Mouse (Mus musculus) stomach, postnatal 0 days (tissue): Measurements from ENCODE around the gene Idua. TPM values are rescaled to one million over a fixed set of nuclear protein-coding genes. Genes with fewer than 3 reads are reported as not detected.

Experiments
- ATAC-seq: fragments of 200-750 bp; cut with Nextera tagmentation; 2 replicates; pipeline ENCODE4 v1.8.0; 2017; ENCODE audit not compliant: low FRiP score, low TSS enrichment
- DNase-seq: peaks from one replicate; pipeline ENCODE4 v3.0.0-alpha.2; 2016; ENCODE audit warnings: low spot score
- H3K27ac ChIP-seq: fragments of 300-500 bp; sonication (generic); replicated peaks from 2 replicates; pipeline ENCODE4 v1.5.1; 2014; ENCODE audit warnings: mild to moderate bottlenecking, control low read depth
- H3K27me3 ChIP-seq: fragments of 300-500 bp; sonication (generic); 2 replicates; pipeline ENCODE4 v1.6.1; 2014; ENCODE audit warnings: low read length; ENCODE audit not compliant: control insufficient read depth, insufficient read depth
- H3K36me3 ChIP-seq: fragments of 300-500 bp; sonication (generic); 2 replicates; pipeline ENCODE4 v1.6.1; 2014; ENCODE audit warnings: low read length, mixed read lengths; ENCODE audit not compliant: control insufficient read depth, insufficient read depth
- H3K4me1 ChIP-seq: fragments of 300-500 bp; sonication (generic); replicated peaks from 2 replicates; pipeline ENCODE4 v1.6.1; 2014; ENCODE audit warnings: antibody characterized with exemption; ENCODE audit not compliant: control insufficient read depth, insufficient read depth
- H3K4me2 ChIP-seq: fragments of 300-500 bp; sonication (generic); replicated peaks from 2 replicates; pipeline ENCODE4 v1.6.1; 2014; ENCODE audit warnings: low read depth, mild to moderate bottlenecking, control low read depth, moderate library complexity
- H3K4me3 ChIP-seq: fragments of 300-500 bp; sonication (generic); 2 replicates; pipeline ENCODE4 v1.5.1; 2014; ENCODE audit warnings: low read depth, low read length, control low read depth
- H3K9ac ChIP-seq: fragments of 300-500 bp; sonication (generic); 2 replicates; pipeline ENCODE4 v1.6.1; 2014; ENCODE audit warnings: mild to moderate bottlenecking, low read length, control low read depth, mixed read lengths
- H3K9me3 ChIP-seq: fragments of 300-500 bp; sonication (generic); 2 replicates; pipeline ENCODE4 v1.6.1; 2016; ENCODE audit warnings: low read length; ENCODE audit not compliant: control insufficient read depth
- CTCF ChIP-seq: IDR thresholded peaks from 2 replicates; pipeline ENCODE4 v1.5.1; 2016; ENCODE audit warnings: antibody characterized with exemption, low read depth, mild to moderate bottlenecking, moderate library complexity
- EP300 ChIP-seq: optimal IDR thresholded peaks from 2 replicates; pipeline ENCODE3; 2016; ENCODE audit warnings: antibody characterized with exemption
- WGBS: fragments of 180-500 bp; shearing (Covaris S2); extraction: QIAGEN DNeasy Blood & Tissue Kit; methylation state at CpG from one replicate; pipeline ENCODE4 v1.1.7; 2014; 5-methylcytosine and 5-hydroxymethylcytosine counted together
- polyA plus RNA-seq: library from polyadenylated mRNA; unstranded; fragments of >200 nt; fragmentation: Nextera tagmentation; extraction: Ambion mirVana; gene quantifications from 2 replicates; pipeline ENCODE4 v1.2.1, GENCODE M21; 2015

The Idua gene
- polyA plus RNA-seq, 1 experiment from 2014 or later, result 5.3 TPM

DNA sequence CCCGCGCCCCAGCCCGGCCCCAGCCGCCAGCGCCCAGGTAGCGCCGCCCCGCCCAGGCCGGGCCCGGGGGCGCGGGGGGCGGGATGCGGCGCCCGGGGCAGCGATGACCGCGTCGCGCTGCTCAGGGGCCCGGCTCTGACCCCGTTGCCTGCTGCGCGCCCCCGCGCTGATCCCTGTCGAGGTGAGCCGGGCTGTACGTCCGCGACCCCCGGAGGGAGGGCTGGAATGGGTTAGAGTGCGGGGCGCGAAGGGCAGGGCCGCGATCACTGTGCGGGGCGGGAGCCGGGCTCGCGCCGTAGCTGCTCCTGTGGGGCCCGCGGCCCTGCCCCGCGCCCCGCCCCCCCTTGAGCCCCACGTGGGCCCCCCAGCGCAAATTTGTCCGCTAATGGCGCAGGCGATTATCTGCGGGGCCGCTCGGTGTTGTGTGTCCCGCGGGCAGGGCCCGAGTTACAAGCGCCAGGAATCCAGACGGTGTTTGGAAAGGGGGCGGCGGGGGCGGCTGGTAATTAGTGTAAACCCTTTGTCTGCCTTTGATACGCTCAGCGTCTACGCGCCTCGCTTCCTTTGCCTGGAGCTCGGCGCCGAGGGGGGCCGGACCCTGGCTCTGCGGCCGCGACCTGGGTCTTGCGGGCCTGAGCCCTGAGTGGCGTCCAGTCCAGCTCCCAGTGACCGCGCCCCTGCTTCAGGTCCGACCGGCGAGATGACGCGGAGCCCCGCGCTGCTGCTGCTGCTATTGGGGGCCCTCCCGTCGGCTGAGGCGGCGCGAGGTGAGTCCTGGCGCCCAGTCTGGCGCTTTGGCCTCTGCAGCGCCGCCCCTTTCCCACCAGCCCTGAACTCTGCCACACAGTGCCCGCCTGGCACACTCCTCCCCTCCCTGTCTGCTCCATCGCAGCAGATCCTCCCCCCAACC is 34.5 kb downstream of the Idua start:
- DNase-seq, result peak; percentile 78
- TF ChIP-seq CTCF (no peak), EP300 (no peak)
- WGBS, result under 1% methylated on average over 67 of the region's 99 CpGs
- Histone ChIP-seq H3K4me3 (peak overlapping the region; percentile 65), H3K9me3 (no peaks in the 10 kb centered on the region), H3K4me2 (peak overlapping the region; percentile 89), H3K27ac (peak overlapping the region; percentile 80), H3K36me3 (no peaks in the 10 kb centered on the region), H3K27me3 (no peaks in the 10 kb centered on the region), H3K4me1 (no peaks in the 10 kb centered on the region; the same call in 1 of the 2 replicates), H3K9ac (peak overlapping the region; percentile 77)
- peak; percentile 46 for ATAC-seq

DNA sequence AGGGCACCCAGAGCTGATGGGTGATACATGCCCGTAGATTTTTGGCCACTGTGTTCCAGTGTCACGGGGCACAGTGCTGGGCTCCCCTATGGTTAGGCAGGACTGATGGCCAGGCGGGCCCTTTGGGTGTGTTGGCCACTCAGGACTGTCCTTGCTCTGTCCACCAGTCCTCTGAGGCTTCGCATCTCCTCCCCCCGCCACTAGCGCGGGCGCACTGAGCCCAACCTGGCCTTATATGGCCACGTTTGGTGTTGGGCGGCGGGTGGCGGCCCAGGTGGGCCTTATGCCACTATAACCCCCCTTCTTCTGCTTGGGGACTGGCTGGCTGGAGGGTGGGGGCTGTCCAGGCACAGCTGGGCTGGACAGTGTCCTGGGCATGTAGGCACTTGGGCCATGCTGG is 35.7 kb downstream of the Idua start:
- Histone ChIP-seq H3K36me3 (no peaks in the 10 kb centered on the region), H3K9ac (no peak overlapping the region), H3K9me3 (no peaks in the 10 kb centered on the region), H3K4me2 (peak overlapping the region; percentile 89; the same call in 1 of the 2 replicates), H3K4me1 (no peaks in the 10 kb centered on the region; the same call in 1 of the 2 replicates), H3K27ac (no peak overlapping the region), H3K4me3 (no peak overlapping the region), H3K27me3 (no peaks in the 10 kb centered on the region)
- 91% methylated on average over 12 of the region's 12 CpGs for WGBS
- no peak for ATAC-seq
- DNase-seq, result no peak
- no peak for TF ChIP-seq CTCF
- no peak for TF ChIP-seq EP300

DNA sequence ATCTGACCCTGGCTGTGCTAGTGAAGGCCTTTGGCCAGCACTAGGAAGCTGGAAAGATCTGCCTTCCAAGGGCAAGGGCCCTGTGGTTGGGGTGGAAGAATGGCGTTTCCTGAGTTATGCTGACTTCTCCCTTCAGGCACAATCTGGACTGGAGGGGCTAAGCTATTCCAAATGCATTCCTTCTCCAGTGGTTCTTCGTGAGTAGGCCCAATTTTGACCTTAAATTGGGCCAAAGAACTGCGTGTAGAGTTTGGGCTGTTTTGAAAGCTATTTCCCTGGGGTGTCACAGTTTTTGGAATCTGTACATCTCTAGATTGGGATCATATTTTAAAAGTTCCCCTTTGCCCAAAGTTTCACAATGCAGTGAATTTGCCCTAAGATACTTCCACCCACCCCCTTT is 36.4 kb downstream of the Idua start:
- DNase-seq, result no peak
- H3K9ac ChIP-seq, result 0 out of 2 replicates have a peak overlapping the region, but pooled peaks have one; percentile 4
- WGBS, result 74% methylated on average over 3 of the region's 3 CpGs
- no peaks in the 10 kb centered on the region for H3K36me3 ChIP-seq
- TF ChIP-seq CTCF (no peak), EP300 (no peak)
- no peaks in the 10 kb centered on the region; the same call in 1 of the 2 replicates for H3K4me1 ChIP-seq
- peak overlapping the region; percentile 69; the same call in 1 of the 2 replicates for H3K27ac ChIP-seq
- no peaks in the 10 kb centered on the region for H3K27me3 ChIP-seq
- no peaks in the 10 kb centered on the region for H3K9me3 ChIP-seq
- no peak for ATAC-seq
- H3K4me3 ChIP-seq, result no peak overlapping the region
- H3K4me2 ChIP-seq, result no peak overlapping the region

DNA sequence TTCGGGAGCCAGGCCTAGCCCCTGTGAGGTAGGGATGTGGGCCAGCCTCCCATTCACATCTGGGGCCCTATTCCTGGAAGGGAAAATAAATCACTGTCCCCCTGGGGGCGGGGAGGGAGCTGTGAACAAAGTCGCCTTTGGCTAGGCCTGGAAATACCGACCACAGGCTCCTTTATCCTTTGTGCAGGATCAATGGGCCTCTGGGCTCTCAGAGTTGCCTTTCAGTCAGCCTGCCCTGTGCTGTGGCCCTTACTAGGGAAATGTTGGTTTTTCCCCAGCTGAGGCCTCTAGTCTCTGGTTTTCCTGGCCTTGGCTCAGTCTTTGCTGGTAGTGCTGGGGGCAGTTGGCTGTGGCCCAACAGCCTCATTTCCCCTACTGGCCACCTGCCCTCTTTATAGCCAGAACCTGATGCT is 37.2 kb downstream of the Idua start:
- DNase-seq, result no peak
- Histone ChIP-seq H3K27ac (peak overlapping the region; percentile 69), H3K4me3 (no peak overlapping the region), H3K4me1 (no peaks in the 10 kb centered on the region; the same call in 1 of the 2 replicates), H3K9me3 (no peaks in the 10 kb centered on the region), H3K4me2 (no peak overlapping the region), H3K9ac (peak overlapping the region; percentile 41; the same call in 1 of the 2 replicates), H3K36me3 (no peaks in the 10 kb centered on the region), H3K27me3 (no peaks in the 10 kb centered on the region)
- no peak for TF ChIP-seq EP300
- no peak for TF ChIP-seq CTCF
- WGBS, result 38% methylated on average over 4 of the region's 4 CpGs
- no peak for ATAC-seq

DNA sequence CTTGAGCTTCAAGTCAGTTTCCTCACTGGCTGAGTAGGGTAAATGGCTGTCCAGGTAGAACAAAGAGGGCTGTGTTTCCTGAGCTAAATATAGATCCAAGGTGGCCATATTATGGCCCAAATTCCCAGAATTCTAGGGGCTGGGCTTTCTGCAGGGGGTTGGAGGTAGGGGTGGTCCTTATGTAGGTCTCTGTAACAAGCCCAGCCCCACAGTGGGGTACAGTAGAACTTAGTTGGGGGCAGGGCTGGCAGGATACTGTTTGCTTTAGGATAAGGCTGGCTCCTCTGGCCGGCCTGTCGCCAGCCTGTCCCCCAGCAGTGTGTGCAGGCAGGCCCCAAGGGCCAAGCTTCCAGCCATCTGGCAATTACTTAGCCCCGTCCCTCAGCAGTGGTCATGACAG is 40.2 kb downstream of the Idua start:
- Histone ChIP-seq H3K4me2 (no peak overlapping the region), H3K4me1 (0 out of 2 replicates have a peak, but pooled peaks cover 2% of the 10 kb centered on the region), H3K4me3 (no peak overlapping the region), H3K9ac (peak overlapping the region; percentile 23; the same call in 1 of the 2 replicates), H3K36me3 (peaks cover under 1% of the 10 kb centered on the region; the same call in 1 of the 2 replicates), H3K9me3 (no peaks in the 10 kb centered on the region), H3K27ac (peak overlapping the region; percentile 88), H3K27me3 (no peaks in the 10 kb centered on the region)
- DNase-seq (peak; percentile 79), ATAC-seq (peak; percentile 87)
- no peak for TF ChIP-seq CTCF
- no peak for TF ChIP-seq EP300
- WGBS, result 29% methylated on average over 3 of the region's 3 CpGs
